Mouse (Mus musculus) heart, postnatal 0 days (tissue): ENCODE measurements around the gene Prkag1. TPM values are rescaled to one million over a fixed set of nuclear protein-coding genes. Genes with fewer than 3 reads are reported as not detected.
"Not testable (repeated sequence)": the region's sequence is repeated elsewhere in the genome, so short reads cannot be mapped to it uniquely, and the experiment has no call there.

Experiments used
- ATAC-seq: fragments of 200-750 bp; cut with Nextera tagmentation; 2 replicates; pipeline ENCODE4 v1.8.0; 2017; ENCODE audit warnings: low read depth, moderate number of reproducible peaks, moderate library complexity; ENCODE audit not compliant: insufficient read depth
- DNase-seq: peaks from one replicate; pipeline ENCODE4 v3.0.0-alpha.2; 2016; ENCODE audit warnings: low spot score
- H3K27ac ChIP-seq: fragments of 300-500 bp; sonication (generic); 2 replicates; pipeline ENCODE4 v1.5.1; 2014; ENCODE audit warnings: low read depth, mild to moderate bottlenecking
- H3K27me3 ChIP-seq: fragments of 300-500 bp; sonication (generic); 2 replicates; pipeline ENCODE4 v1.6.1; 2014; ENCODE audit warnings: low read length, mixed read lengths; ENCODE audit not compliant: control insufficient read depth, insufficient read depth
- H3K36me3 ChIP-seq: fragments of 300-500 bp; sonication (generic); replicated peaks from 2 replicates; pipeline ENCODE4 v1.6.1; 2014; ENCODE audit warnings: low read length, mixed read lengths; ENCODE audit not compliant: control insufficient read depth, insufficient read depth
- H3K4me1 ChIP-seq: fragments of 300-500 bp; sonication (generic); 2 replicates; pipeline ENCODE4 v1.6.1; 2014; ENCODE audit warnings: antibody characterized with exemption; ENCODE audit not compliant: control insufficient read depth, insufficient read depth
- H3K4me2 ChIP-seq: fragments of 300-500 bp; sonication (generic); 2 replicates; pipeline ENCODE4 v1.6.1; 2014; ENCODE audit warnings: low read depth, mild to moderate bottlenecking, low read length, moderate library complexity
- H3K4me3 ChIP-seq: fragments of 300-500 bp; sonication (generic); 2 replicates; pipeline ENCODE4 v1.5.1; 2014; ENCODE audit warnings: low read depth, low read length
- H3K9ac ChIP-seq: fragments of 300-500 bp; sonication (generic); replicated peaks from 2 replicates; pipeline ENCODE4 v1.6.1; 2014; ENCODE audit warnings: low read depth, low read length, mixed read lengths
- H3K9me3 ChIP-seq: fragments of 300-500 bp; sonication (generic); replicated peaks from 2 replicates; pipeline ENCODE4 v1.6.1; 2016; ENCODE audit warnings: low read length; ENCODE audit not compliant: control insufficient read depth
- CTCF ChIP-seq: IDR thresholded peaks from 2 replicates; pipeline ENCODE4 v1.5.1; 2016; ENCODE audit warnings: antibody characterized with exemption, control low read depth, low read depth
- EP300 ChIP-seq: IDR thresholded peaks from 2 replicates; pipeline ENCODE4 v1.6.1; 2016; ENCODE audit warnings: antibody characterized with exemption, low read depth
- WGBS: fragments of 180-500 bp; shearing (Covaris S2); extraction: QIAGEN DNeasy Blood & Tissue Kit; methylation state at CpG from one replicate; pipeline ENCODE4 v1.1.7; 2014; 5-methylcytosine and 5-hydroxymethylcytosine counted together
- polyA plus RNA-seq: library from polyadenylated mRNA; unstranded; fragments of >200 nt; fragmentation: Nextera tagmentation; extraction: Ambion mirVana; gene quantifications from 2 replicates; pipeline ENCODE4 v1.2.1, GENCODE M21; 2015
- total RNA-seq: library from RNA; depleted of rRNA; stranded (reverse); fragments of >200 nt; gene quantifications from 2 replicates; pipeline ENCODE4 v1.2.3, GENCODE M21; 2014; ENCODE audit warnings: low replicate concordance

The Prkag1 gene
- total and polyA plus RNA-seq, 2 experiments from 2014 or later, result 114 to 115 TPM

DNA sequence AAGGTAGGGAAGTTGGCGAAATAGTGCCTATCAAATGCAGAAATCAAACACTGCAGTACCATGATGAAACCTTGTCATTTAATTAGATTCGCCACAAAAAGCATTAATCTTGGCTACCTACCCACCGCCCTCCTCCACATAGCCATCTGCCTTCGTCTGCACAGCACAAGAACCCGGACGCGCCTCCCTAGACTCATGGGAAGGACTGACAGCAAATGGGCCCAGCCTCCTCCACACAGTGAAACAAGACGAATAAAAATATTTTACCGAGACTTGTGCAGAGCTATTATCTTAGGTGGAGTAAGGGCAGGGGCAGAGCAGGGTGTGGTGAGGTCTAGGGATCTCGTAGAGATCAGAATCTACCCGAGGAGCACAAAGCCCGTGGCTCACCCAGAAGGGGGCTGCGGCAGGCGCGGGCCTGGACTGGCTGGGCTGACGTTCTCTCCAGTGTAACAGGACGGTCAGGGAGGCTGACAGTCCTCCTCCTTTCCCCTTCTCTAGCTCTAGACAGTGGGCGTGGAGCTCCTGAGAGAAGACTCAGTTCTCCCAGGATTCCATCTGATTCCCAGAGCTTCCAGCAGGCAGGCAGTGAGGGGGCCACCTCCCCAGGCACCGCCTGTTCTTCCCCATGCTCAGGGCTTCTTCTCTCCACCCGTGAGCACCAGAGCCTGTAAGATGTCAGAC is 18.4 kb downstream of the Prkag1 start:
- Histone ChIP-seq H3K27ac (no peak overlapping the region), H3K4me3 (no peak overlapping the region), H3K9me3 (no peaks in the 10 kb centered on the region), H3K4me2 (no peak overlapping the region), H3K4me1 (peaks cover 12% of the 10 kb centered on the region), H3K36me3 (peaks cover 58% of the 10 kb centered on the region), H3K9ac (no peak overlapping the region), H3K27me3 (peaks cover 14% of the 10 kb centered on the region)
- DNase-seq (no peak), ATAC-seq (no peak)
- WGBS, result 88% methylated on average over 20 of the region's 20 CpGs
- TF ChIP-seq EP300 (no peak), CTCF (no peak)

DNA sequence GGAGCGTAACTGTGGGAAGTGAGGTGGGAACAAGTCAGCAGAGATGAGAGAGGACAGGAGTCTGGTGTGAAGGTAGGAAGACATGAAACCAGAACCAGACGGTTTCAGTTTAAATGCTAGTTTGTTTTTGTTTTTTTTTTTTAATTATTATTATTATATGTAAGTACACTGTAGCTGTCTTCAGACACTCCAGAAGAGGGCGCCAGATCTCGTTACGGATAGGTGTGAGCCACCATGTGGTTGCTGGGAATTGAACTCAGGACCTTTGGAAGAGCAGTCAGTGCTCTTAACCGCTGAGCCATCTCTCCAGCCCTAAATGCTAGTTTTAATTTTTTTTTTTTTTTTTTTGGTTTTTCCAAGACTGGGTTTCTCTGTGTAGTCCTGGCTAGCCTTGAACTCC is 21.1 kb downstream of the Prkag1 start:
- ATAC-seq, H3K27ac ChIP-seq, H3K4me2 ChIP-seq, H3K9ac ChIP-seq, H3K9me3 ChIP-seq, DNase-seq, H3K4me3 ChIP-seq: not testable (repeated sequence)
- H3K36me3 ChIP-seq, result peaks cover 40% of the 10 kb centered on the region
- H3K27me3 ChIP-seq, result peaks cover 41% of the 10 kb centered on the region
- H3K4me1 ChIP-seq, result peaks cover 28% of the 10 kb centered on the region
- WGBS, result 73% methylated on average over 6 of the region's 6 CpGs

DNA sequence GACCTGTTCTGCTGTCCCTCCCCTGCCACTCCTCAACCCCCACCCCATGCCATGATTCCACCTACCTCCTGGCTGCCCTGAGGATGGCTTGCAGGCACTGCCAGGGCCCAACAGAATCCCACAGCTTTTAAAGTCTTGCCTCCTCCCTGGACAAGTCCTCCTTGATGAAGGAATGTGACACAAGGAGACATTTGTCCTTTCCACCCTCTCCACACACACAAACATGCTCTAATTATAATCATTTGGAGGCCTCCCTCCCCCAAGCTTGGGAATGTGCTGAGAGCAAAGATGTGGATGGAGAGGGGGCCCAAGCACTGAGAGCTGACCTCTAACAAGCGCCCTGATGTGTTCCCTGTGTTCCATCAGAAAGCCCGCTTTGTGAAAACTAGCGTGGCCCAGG is 21.9 kb downstream of the Prkag1 start, which contains the start of gene Ddn:
Gene Ddn, minus strand, starts transcription at position 101 of the 400 bp plus-strand sequence.
- H3K27ac ChIP-seq, result no peak within 1 kb of the TSS
- peak within 1 kb of the TSS; percentile 43 for H3K4me3 ChIP-seq
- peaks cover 28% of the 10 kb centered on the region for H3K4me1 ChIP-seq
- peak within 1 kb of the TSS; percentile 68 for H3K4me2 ChIP-seq
- 52% methylated on average over 3 of the region's 3 CpGs for WGBS
- peak within 1 kb of the TSS; percentile 15; the same call in 1 of the 2 replicates for H3K9ac ChIP-seq
- H3K27me3 ChIP-seq, result peaks cover 49% of the 10 kb centered on the region
- TF ChIP-seq CTCF (no peak), EP300 (no peak)
- no peaks in the 10 kb centered on the region for H3K9me3 ChIP-seq
- ATAC-seq (no peak), DNase-seq (no peak)
- peaks cover 32% of the 10 kb centered on the region for H3K36me3 ChIP-seq

DNA sequence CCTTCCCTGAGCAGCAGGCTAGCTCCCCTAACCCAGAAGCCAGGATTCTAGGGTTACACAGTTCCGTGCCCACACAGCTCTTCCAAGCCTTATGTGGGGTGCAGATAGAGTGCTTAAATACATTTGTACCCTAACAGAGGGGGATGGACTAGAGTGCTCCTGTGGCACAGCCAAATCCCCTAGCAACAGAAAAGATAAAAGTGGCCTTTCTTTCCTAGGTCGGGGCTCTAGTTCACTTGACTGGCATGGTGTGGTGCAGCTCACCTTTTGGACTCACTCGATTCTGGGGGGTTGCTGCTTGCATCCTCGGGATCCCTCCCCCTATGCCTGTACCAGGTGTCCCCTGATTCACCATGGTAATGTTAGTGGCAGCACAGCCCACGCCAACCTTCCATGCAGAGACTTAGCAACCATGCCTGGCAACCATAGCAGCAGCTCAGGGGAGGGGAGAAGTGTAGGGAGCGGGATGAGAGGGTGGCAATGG is 22.6 kb downstream of the Prkag1 start:
- H3K27me3 ChIP-seq, result peaks cover 53% of the 10 kb centered on the region
- peak overlapping the region; percentile 43 for H3K4me3 ChIP-seq
- ATAC-seq, result no peak

DNA sequence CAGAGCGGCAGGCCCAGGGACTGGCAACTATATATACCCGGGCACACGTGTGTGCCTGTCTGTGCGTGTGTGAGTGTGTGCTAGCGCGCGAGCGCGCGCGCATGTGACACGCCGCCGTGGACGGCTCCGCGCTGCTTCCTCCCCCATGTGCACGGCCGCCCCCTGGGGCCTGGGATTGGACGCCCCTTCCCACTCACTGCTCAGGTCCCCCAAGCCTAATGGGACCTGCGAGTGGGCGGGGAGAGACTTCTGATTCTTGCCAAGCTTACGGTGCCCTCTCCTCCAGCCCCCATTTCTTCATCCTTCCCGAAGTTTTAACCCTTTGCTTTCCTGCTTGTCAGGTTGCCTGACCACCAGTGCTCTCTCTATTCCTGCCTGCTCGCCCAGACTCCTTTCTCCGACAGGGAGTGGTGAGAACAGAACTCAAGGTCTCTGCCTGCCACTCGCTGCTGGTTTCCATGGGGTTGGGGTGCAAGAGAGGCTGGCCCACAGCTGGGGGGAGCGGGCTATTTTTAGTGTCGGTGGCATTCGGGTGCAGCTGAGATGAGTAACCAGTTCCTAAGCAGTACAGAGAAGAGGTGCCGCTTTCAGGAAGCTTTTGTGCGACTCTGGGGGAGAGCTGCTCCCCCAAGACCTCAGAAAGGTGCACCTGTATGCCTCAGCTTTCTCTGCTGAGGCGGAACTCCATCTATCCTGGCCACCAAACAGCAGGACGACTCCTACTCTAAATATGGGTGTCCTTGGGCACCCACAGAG is 23.2 kb downstream of the Prkag1 start:
- Histone ChIP-seq H3K9me3 (no peaks in the 10 kb centered on the region), H3K4me1 (peaks cover 28% of the 10 kb centered on the region), H3K4me2 (peak overlapping the region; percentile 68), H3K27ac (no peak overlapping the region), H3K27me3 (peaks cover 60% of the 10 kb centered on the region), H3K9ac (peak overlapping the region; percentile 15; the same call in 1 of the 2 replicates), H3K36me3 (peaks cover 18% of the 10 kb centered on the region), H3K4me3 (peak overlapping the region; percentile 43)
- DNase-seq (no peak), ATAC-seq (peak; percentile 45; the same call in 1 of the 2 replicates)
- WGBS, result under 1% methylated on average over 34 of the region's 34 CpGs
- 0 out of 2 replicates have a peak, but pooled peaks have one; percentile 7 for TF ChIP-seq CTCF
- no peak for TF ChIP-seq EP300

More for the DNA sequence above, 22.6 kb downstream of the Prkag1 start:
- DNase-seq, result no peak
- Histone ChIP-seq H3K4me1 (peaks cover 28% of the 10 kb centered on the region), H3K9ac (0 out of 2 replicates have a peak overlapping the region, but pooled peaks have one; percentile 15), H3K4me2 (peak overlapping the region; percentile 68), H3K27ac (no peak overlapping the region), H3K9me3 (no peaks in the 10 kb centered on the region), H3K36me3 (peaks cover 25% of the 10 kb centered on the region)
- 14% methylated on average over 6 of the region's 6 CpGs for WGBS
- TF ChIP-seq CTCF (no peak), EP300 (no peak)
